In the genomic region with DNA sequence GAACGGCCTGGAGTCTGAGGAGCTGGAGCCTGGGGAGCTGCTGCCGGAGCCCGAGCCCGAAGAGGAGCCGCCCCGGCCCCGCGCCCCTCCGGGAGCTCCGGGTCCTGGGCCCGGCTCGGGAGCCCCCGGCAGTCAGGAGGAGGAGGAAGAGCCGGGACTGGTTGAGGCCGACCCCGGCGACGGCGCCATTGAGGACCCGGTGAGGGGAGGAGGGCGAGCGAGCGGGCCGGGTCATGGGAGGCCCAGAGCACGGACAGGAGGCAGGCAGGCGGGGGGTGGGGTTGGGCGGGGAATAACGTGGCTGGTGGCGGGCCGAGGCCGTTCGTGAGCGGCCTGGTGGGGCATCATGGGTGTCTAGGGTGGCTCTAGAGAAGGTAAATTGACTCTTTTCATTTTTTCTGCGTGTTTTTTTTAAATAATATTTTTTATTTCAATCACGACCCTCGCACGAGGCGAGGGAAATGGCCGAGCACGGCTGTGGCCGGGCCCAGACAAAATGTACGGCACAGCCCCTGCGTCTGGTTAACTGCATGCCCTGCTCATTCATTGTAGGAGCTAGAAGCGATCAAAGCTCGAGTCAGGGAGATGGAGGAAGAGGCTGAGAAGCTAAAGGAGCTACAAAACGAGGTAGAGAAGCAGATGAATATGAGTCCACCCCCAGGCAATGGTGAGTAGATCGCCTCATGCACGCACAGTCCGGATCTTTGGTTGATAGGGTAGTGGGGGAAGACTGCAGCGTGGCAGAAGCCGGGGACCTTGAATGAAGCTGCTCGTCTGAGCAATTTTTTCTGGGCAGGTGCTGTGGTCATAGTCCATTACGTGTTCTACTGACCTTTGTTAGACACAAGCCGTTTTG, we compare ENCODE assay signal across 8 mouse cellular contexts. TPM values are rescaled to one million over a fixed set of nuclear protein-coding genes. Genes with fewer than 3 reads are reported as not detected.
DNase-seq lines count a peak whose midpoint lies in the region; ATAC-seq and TF ChIP-seq lines count a peak whose summit lies in the region.

No protein-coding gene starts in this region.

- no peak for TF ChIP-seq POLR2A in spleen, adult 2 months (IDR thresholded peaks at IDR 0.05; ENCODE audit: low read depth, low read length)

- H3K36me3 ChIP-seq in forebrain, embryonic 11.5 days (ENCODE audit: control insufficient read depth, insufficient read depth, low read length) = peaks cover 8% of the 10 kb centered on the region
- peaks cover 40% of the 10 kb centered on the region for H3K36me3 ChIP-seq in limb, embryonic 10.5 days
- peaks cover 41% of the 10 kb centered on the region for H3K36me3 ChIP-seq in midbrain, embryonic 10.5 days
- peaks cover 23% of the 10 kb centered on the region for H3K36me3 ChIP-seq in spleen, adult 2 months (ENCODE audit: control insufficient read depth, insufficient read depth, low read length)

- intact Hi-C loops in heart, postnatal 25 days (cut with DNase I) = no loop called here

- H3K4me3 ChIP-seq in forebrain, embryonic 11.5 days (ENCODE audit: low read depth, low read length) = peak overlapping the region; percentile 99
- H3K4me3 ChIP-seq in limb, embryonic 10.5 days = peak overlapping the region; percentile 98
- H3K4me3 ChIP-seq in midbrain, embryonic 10.5 days = peak overlapping the region; percentile 98
- H3K4me3 ChIP-seq in spleen, adult 2 months (ENCODE audit: extremely low read depth, insufficient read depth, insufficient read length) = peak overlapping the region; percentile 99

- ATAC-seq in forebrain, embryonic 11.5 days (replicated peaks; ENCODE audit: low FRiP score) = peak; percentile 67

- H3K9me3 ChIP-seq in forebrain, embryonic 11.5 days (ENCODE audit: control insufficient read depth, low read length) = no peaks in the 10 kb centered on the region
- no peaks in the 10 kb centered on the region for H3K9me3 ChIP-seq in limb, embryonic 10.5 days (replicated peaks)
- no peaks in the 10 kb centered on the region for H3K9me3 ChIP-seq in midbrain, embryonic 10.5 days (replicated peaks)

- TF ChIP-seq CTCF in spleen, adult 2 months (IDR thresholded peaks at IDR 0.05; ENCODE audit: extremely low read depth, insufficient read depth, insufficient read length, insufficient replicate concordance) = no peak

- peak; percentile 66 to 78 for DNase-seq in cerebellum, adult 18-20 months
- DNase-seq in cerebellum, adult 9-11 months = no peak
- DNase-seq in adrenal gland, adult 2 months = peak; percentile 85
- DNase-seq in forebrain, embryonic 11.5 days (ENCODE audit: low spot score) = peak; percentile 86
- DNase-seq in heart, postnatal 25 days (ENCODE audit: low spot score) = peak; percentile 62
- DNase-seq in limb, embryonic 10.5 days (ENCODE audit: low spot score) = peak; percentile 78
- peak; percentile 48 for DNase-seq in midbrain, embryonic 10.5 days (ENCODE audit: low spot score)
- DNase-seq in spleen, adult 2 months (ENCODE audit: low read depth in 1 of 2, low spot score in 2 of 2) = peak in 1 of 2 experiments; percentile 58

- peak overlapping the region; percentile 99 for H3K9ac ChIP-seq in forebrain, embryonic 11.5 days (ENCODE audit: low read length)

- WGBS in forebrain, embryonic 11.5 days = under 1% methylated on average over 54 of the region's 54 CpGs
- WGBS in limb, embryonic 10.5 days = under 1% methylated on average over 54 of the region's 54 CpGs
- under 1% methylated on average over 54 of the region's 54 CpGs for WGBS in midbrain, embryonic 10.5 days
- under 1% methylated on average over 54 of the region's 54 CpGs for WGBS in spleen, adult 2 months

- peak overlapping the region; percentile 92 for H3K27ac ChIP-seq in forebrain, embryonic 11.5 days (ENCODE audit: low read depth, low read length)
- H3K27ac ChIP-seq in limb, embryonic 10.5 days = peak overlapping the region; percentile 100
- peak overlapping the region; percentile 100 for H3K27ac ChIP-seq in midbrain, embryonic 10.5 days (replicated peaks)
- peak overlapping the region; percentile 75 for H3K27ac ChIP-seq in spleen, adult 2 months (ENCODE audit: insufficient read depth, low read length)

- H3K4me1 ChIP-seq in forebrain, embryonic 11.5 days (replicated peaks; ENCODE audit: control insufficient read depth, insufficient read depth, low read length) = peaks cover 7% of the 10 kb centered on the region
- peaks cover 12% of the 10 kb centered on the region for H3K4me1 ChIP-seq in limb, embryonic 10.5 days
- peaks cover 19% of the 10 kb centered on the region for H3K4me1 ChIP-seq in midbrain, embryonic 10.5 days
- peaks cover 10% of the 10 kb centered on the region; the same call in 1 of the 2 replicates for H3K4me1 ChIP-seq in spleen, adult 2 months (ENCODE audit: control insufficient read depth, insufficient read depth, insufficient read length)

- H3K27me3 ChIP-seq in forebrain, embryonic 11.5 days (ENCODE audit: control insufficient read depth, insufficient read depth, low read length) = no peaks in the 10 kb centered on the region
- H3K27me3 ChIP-seq in limb, embryonic 10.5 days (ENCODE audit: low read depth, poor library complexity, severe bottlenecking) = no peaks in the 10 kb centered on the region
- H3K27me3 ChIP-seq in midbrain, embryonic 10.5 days (ENCODE audit: low read depth, poor library complexity, severe bottlenecking) = no peaks in the 10 kb centered on the region
- H3K27me3 ChIP-seq in spleen, adult 2 months (ENCODE audit: control insufficient read depth, insufficient read depth, low read length) = no peaks in the 10 kb centered on the region

- peak overlapping the region; percentile 79 for H3K4me2 ChIP-seq in forebrain, embryonic 11.5 days (ENCODE audit: low read depth, low read length, severe bottlenecking)

RNA-seq across cellular contexts. Expression of a gene that starts 2.2 kb away (rescaled TPM):
- 100 to 1,000 TPM; 167 to 196 TPM for total RNA-seq in adrenal gland, adult 2 months (2021)
- 69.3 and 80.4 TPM in 2 replicates for polyA plus RNA-seq in adrenal gland, adult 2 months (2012; rRNA removed)
- polyA plus RNA-seq in forebrain, embryonic 11.5 days (2014; fragmentation: Nextera tagmentation; extraction: Ambion mirVana) = 182 and 221 TPM in 2 replicates
- total RNA-seq in heart, postnatal 25 days (2021) = 10 to 100 TPM; 50.7 to 55.6 TPM
- polyA plus RNA-seq in limb, embryonic 10.5 days (2016; fragmentation: Nextera tagmentation; extraction: Ambion mirVana) = 173 and 178 TPM in 2 replicates
- 165 and 175 TPM in 2 replicates for polyA plus RNA-seq in midbrain, embryonic 10.5 days (2016; fragmentation: Nextera tagmentation; extraction: Ambion mirVana)
- polyA plus RNA-seq in spleen, adult 2 months (2012; rRNA removed) = 73.3 and 76.7 TPM in 2 replicates

RNA-seq across cellular contexts. Expression of a gene that starts 11.3 kb away (rescaled TPM):
- 1 to 10 TPM in 1 of 2 experiments, not detected in 1; 7.1 TPM for total RNA-seq in adrenal gland, adult 2 months (2021)
- polyA plus RNA-seq in adrenal gland, adult 2 months (2012; rRNA removed) = 37.6 and 42.4 TPM in 2 replicates
- not detected in 2 replicates for polyA plus RNA-seq in forebrain, embryonic 11.5 days (2014; fragmentation: Nextera tagmentation; extraction: Ambion mirVana)
- 1 to 10 TPM; 4.5 to 6.8 TPM for total RNA-seq in heart, postnatal 25 days (2021)
- polyA plus RNA-seq in limb, embryonic 10.5 days (2016; fragmentation: Nextera tagmentation; extraction: Ambion mirVana) = 0.55 TPM in 1 of 2 replicates, not detected in the other
- polyA plus RNA-seq in midbrain, embryonic 10.5 days (2016; fragmentation: Nextera tagmentation; extraction: Ambion mirVana) = not detected in 2 replicates
- 3.1 TPM in 1 of 2 replicates, not detected in the other for polyA plus RNA-seq in spleen, adult 2 months (2012; rRNA removed)

RNA-seq across cellular contexts. Expression of a gene that starts 11.3 kb away (rescaled TPM):
- total RNA-seq in adrenal gland, adult 2 months (2021) = 10 to 100 TPM; 42.6 to 57.7 TPM
- 43.3 and 45.1 TPM in 2 replicates for polyA plus RNA-seq in adrenal gland, adult 2 months (2012; rRNA removed)
- 3.1 and 3.2 TPM in 2 replicates for polyA plus RNA-seq in forebrain, embryonic 11.5 days (2014; fragmentation: Nextera tagmentation; extraction: Ambion mirVana)
- total RNA-seq in heart, postnatal 25 days (2021) = 10 to 100 TPM; 39.7 to 40.3 TPM
- 1.7 and 2.2 TPM in 2 replicates for polyA plus RNA-seq in limb, embryonic 10.5 days (2016; fragmentation: Nextera tagmentation; extraction: Ambion mirVana)
- 2.7 and 3.4 TPM in 2 replicates for polyA plus RNA-seq in midbrain, embryonic 10.5 days (2016; fragmentation: Nextera tagmentation; extraction: Ambion mirVana)
- 16.6 and 16.9 TPM in 2 replicates for polyA plus RNA-seq in spleen, adult 2 months (2012; rRNA removed)

RNA-seq across cellular contexts. Expression of a gene that starts 17.2 kb away (rescaled TPM):
- total RNA-seq in adrenal gland, adult 2 months (2021) = 10 to 100 TPM; 13.0 to 19.6 TPM
- 41.8 and 45.9 TPM in 2 replicates for polyA plus RNA-seq in adrenal gland, adult 2 months (2012; rRNA removed)
- polyA plus RNA-seq in forebrain, embryonic 11.5 days (2014; fragmentation: Nextera tagmentation; extraction: Ambion mirVana) = 0.69 and 1.4 TPM in 2 replicates
- 1 to 10 TPM; 3.0 to 3.6 TPM for total RNA-seq in heart, postnatal 25 days (2021)
- polyA plus RNA-seq in limb, embryonic 10.5 days (2016; fragmentation: Nextera tagmentation; extraction: Ambion mirVana) = 0.08 TPM in 1 of 2 replicates, not detected in the other
- 0.31 and 0.81 TPM in 2 replicates for polyA plus RNA-seq in midbrain, embryonic 10.5 days (2016; fragmentation: Nextera tagmentation; extraction: Ambion mirVana)
- 6.3 and 10.7 TPM in 2 replicates for polyA plus RNA-seq in spleen, adult 2 months (2012; rRNA removed)

RNA-seq across cellular contexts. Expression of a gene that starts 18.4 kb away (rescaled TPM):
- total RNA-seq in adrenal gland, adult 2 months (2021) = 10 to 100 TPM; 24.9 to 45.1 TPM
- 191 and 246 TPM in 2 replicates for polyA plus RNA-seq in adrenal gland, adult 2 months (2012; rRNA removed)
- 44.4 and 51.8 TPM in 2 replicates for polyA plus RNA-seq in forebrain, embryonic 11.5 days (2014; fragmentation: Nextera tagmentation; extraction: Ambion mirVana)
- 1 to 10 TPM; 2.7 to 3.1 TPM for total RNA-seq in heart, postnatal 25 days (2021)
- polyA plus RNA-seq in limb, embryonic 10.5 days (2016; fragmentation: Nextera tagmentation; extraction: Ambion mirVana) = 31.2 and 52.7 TPM in 2 replicates
- polyA plus RNA-seq in midbrain, embryonic 10.5 days (2016; fragmentation: Nextera tagmentation; extraction: Ambion mirVana) = 42.0 and 52.0 TPM in 2 replicates
- polyA plus RNA-seq in spleen, adult 2 months (2012; rRNA removed) = 18.5 and 18.9 TPM in 2 replicates
